In genomic region chr14:120840900-120841299, GRCm38 (mm10) we compare ENCODE assay signal across 14 mouse cellular contexts.
DNase-seq lines count a peak whose midpoint lies in the region; TF ChIP-seq lines count a peak whose summit lies in the region.
"Had no signal": no experiment of that assay in that cellular context is flagged by ENCODE, and none has a peak within 500 bp of the region (broad histone marks: within the 10 kb centered on the region; RNA-seq: fewer than 3 reads in every experiment).

No protein-coding gene starts in this region.

- peak; percentile 11; the same call in 1 of the 2 replicates for TF ChIP-seq CTCF in left cerebral cortex, adult 2 months (IDR thresholded peaks at IDR 0.05)

- peak; percentile 24 for DNase-seq in adrenal gland, postnatal 25 days
- DNase-seq in adrenal gland, adult 2 months = no peak
- no peak for DNase-seq in left cerebral cortex, adult 2 months (ENCODE audit: extremely low spot score in 1 of 2, low spot score in 2 of 2)
- DNase-seq in left cerebral cortex, postnatal 25 days (ENCODE audit: low spot score in 2 of 2) = no peak
- peak; percentile 28 for DNase-seq in 416B (ENCODE audit: low read depth)
- DNase-seq in urinary bladder, postnatal 25 days (ENCODE audit: low spot score) = no peak
- no peak for DNase-seq in hindbrain, embryonic 10.5 days (ENCODE audit: low spot score)
- DNase-seq: cerebellum, adult 8-10 months; forebrain, postnatal 0 days; liver, embryonic 13.5 days; spleen, adult 18-20 months had no signal

- H3K36me3 ChIP-seq in hindbrain, embryonic 10.5 days = no peaks in the 10 kb centered on the region
- H3K36me3 ChIP-seq: embryonic facial prominence, embryonic 12.5 days; hindbrain, embryonic 15.5 days; liver, embryonic 13.5 days had no signal

- 86% methylated on average over 6 of the region's 6 CpGs for WGBS in hindbrain, embryonic 10.5 days

- intact Hi-C loops in left cerebral cortex, adult 2 months (cut with DNase I) = no loop called here
- intact Hi-C loops in left cerebral cortex, postnatal 25 days (cut with DNase I) = no loop called here

- H3K4me1 ChIP-seq in brown adipose tissue, adult 24 weeks (ENCODE audit: control insufficient read depth, insufficient read depth, insufficient read length, low read length) = peaks cover 4% of the 10 kb centered on the region; the same call in 1 of the 2 replicates
- peaks cover 16% of the 10 kb centered on the region for H3K4me1 ChIP-seq in hindbrain, embryonic 10.5 days (replicated peaks)
- H3K4me1 ChIP-seq: liver, embryonic 13.5 days had no signal

- H3K27ac ChIP-seq in left cerebral cortex, adult 2 months = no peak overlapping the region
- peak overlapping the region; percentile 69; the same call in 1 of the 2 replicates for H3K27ac ChIP-seq in brown adipose tissue, adult 24 weeks (replicated peaks; ENCODE audit: low read depth, low read length)
- no peak overlapping the region for H3K27ac ChIP-seq in hindbrain, embryonic 10.5 days
- H3K27ac ChIP-seq: embryonic facial prominence, embryonic 12.5 days; hindbrain, embryonic 15.5 days; liver, embryonic 13.5 days had no signal

- no peaks in the 10 kb centered on the region for H3K27me3 ChIP-seq in hindbrain, embryonic 10.5 days (ENCODE audit: insufficient read depth, poor library complexity, severe bottlenecking)
- H3K27me3 ChIP-seq: embryonic facial prominence, embryonic 12.5 days; hindbrain, embryonic 15.5 days; liver, embryonic 13.5 days had no signal

- H3K9me3 ChIP-seq in hindbrain, embryonic 10.5 days = no peaks in the 10 kb centered on the region
- H3K9me3 ChIP-seq: embryonic facial prominence, embryonic 12.5 days; hindbrain, embryonic 15.5 days; liver, embryonic 13.5 days had no signal

- no peak overlapping the region for H3K4me3 ChIP-seq in left cerebral cortex, adult 2 months
- H3K4me3 ChIP-seq in brown adipose tissue, adult 24 weeks (ENCODE audit: insufficient read depth, low read depth, low read length) = peak overlapping the region; percentile 46; the same call in 1 of the 2 replicates
- no peak overlapping the region for H3K4me3 ChIP-seq in hindbrain, embryonic 10.5 days
- H3K4me3 ChIP-seq: embryonic facial prominence, embryonic 12.5 days; hindbrain, embryonic 15.5 days; liver, embryonic 13.5 days had no signal

Comparison
In these comparisons a context has a peak if more than half of its experiments do, and no peak if none do; other contexts are left out.
1. DNase-seq: peak in adrenal gland, postnatal 25 days (single experiment) and 416B (single experiment); none in adrenal gland, adult 2 months (single experiment), left cerebral cortex, adult 2 months (0 of 2), left cerebral cortex, postnatal 25 days (0 of 2), urinary bladder, postnatal 25 days (single experiment) and hindbrain, embryonic 10.5 days (single experiment).